Mouse (Mus musculus): ENCODE results near the gene Tex38. TPM values are rescaled to one million over a fixed set of nuclear protein-coding genes. Genes with fewer than 3 reads are reported as not detected.

Gene Tex38
- total RNA-seq, 2 experiments from 2014 or later = 0.45 to 1.9 TPM

DNA sequence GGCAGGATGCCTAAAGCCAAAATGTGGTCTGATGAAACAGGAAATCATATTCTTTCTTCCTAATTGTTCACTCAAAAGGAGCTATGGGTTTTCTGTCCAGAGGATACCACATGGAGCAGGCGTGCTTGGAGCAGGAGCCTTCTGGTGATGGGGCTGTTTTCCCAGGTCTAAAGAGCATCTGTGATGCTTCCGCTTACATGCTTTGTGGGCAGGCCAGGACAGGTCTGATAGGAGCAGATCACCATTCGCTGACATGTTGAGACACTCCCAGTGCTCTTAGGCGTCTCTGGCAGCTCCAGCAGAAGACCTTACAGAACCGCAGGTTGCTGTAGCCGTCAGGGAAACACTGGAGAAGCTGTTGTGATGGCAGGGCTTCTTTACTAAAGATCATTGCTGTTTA is 5.8 kb downstream of the Tex38 start:
- no peak for DNase-seq

DNA sequence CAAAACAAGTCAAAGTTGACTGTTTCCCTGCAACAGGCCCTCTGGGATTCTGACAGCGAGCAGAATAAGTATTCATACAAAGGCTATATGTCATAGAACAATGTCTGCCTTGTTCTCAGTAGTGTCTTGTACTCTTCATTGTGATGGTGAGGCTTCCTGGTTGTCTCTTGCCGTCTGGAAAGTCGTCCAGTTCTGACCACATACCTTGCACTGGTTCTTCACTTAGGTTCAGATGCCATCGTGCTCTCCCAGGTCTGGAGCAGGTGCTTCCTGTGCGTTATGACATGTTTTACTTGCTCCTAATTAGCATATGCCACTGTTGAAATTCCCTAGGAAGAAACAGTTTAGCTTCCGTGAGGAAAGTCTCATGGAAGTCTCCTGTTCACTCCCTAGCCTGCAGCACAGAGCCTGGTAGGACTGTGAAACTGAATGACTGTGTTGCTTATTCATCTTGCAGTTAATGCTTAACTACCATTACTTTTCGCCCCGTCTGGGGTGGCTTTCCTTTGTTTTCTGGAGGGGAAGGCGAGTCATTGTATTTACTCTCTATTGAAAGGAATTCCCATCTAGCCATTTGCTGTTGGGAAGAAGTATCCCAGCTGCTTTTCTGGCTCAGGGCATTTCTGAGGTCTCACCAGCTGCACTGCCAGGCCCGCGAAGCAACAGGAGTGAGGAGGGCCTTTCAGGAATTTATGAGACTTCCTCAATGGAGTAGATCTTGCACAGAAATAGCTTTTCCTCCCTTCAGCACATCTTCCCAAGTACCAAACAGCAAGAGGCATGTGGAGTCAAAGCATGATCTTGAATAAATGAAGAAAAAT is 13.0 kb downstream of the Tex38 start:
- DNase-seq = no peak

DNA sequence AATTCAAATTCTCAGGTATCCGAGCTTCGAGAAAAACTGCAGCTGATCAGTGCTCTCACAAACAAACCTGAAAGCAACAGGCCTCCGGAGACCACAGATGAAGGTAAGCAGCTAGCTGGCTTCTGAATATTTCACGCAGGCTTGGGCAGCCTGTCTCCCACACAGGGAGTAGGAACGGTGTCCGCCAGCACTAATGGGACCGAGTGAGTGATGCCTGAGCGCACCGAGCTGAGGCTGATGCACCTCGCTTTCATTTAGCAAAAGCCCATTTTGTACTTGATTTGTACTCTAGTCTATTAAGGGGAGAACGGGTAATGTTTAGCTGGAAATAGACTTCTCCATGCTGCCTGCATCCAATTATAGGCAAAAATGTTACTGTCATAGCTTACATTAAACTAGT is 16.2 kb downstream of the Tex38 start:
- no peak for DNase-seq

DNA sequence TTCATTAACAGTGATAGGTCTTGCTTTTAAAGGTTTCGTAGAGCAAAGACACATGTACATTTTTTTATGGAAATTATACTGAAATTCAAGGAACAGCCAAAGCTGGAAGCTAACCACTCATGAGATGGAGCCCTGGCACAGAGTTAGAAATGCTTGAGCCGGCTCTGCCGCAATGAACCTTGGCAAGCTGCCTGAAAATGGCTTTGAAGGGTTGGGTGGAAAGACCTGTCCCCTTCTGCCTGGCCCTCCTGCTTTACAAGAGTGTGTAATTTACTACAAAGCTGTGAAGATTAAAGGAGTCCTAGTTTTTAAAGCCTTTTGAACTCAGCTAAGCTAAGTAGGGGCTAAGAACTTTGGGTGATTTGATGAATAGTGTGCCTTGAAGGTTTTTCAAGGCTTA is 19.6 kb downstream of the Tex38 start:
- peak; percentile 30 to 49 for DNase-seq

GRCm38 (mm10) chr4:115754851-115755250 is 26.0 kb downstream of the Tex38 start:
- DNase-seq = no peak

- no peak for DNase-seq
Observed at GRCm38 (mm10) chr4:115754101-115754500, 26.7 kb downstream of the Tex38 start.

GRCm38 (mm10) chr4:115749336-115749735 is 31.5 kb downstream of the Tex38 start:
- DNase-seq = no peak

GRCm38 (mm10) chr4:115748181-115748580 is 32.6 kb downstream of the Tex38 start:
- no peak for DNase-seq

GRCm38 (mm10) chr4:115743096-115743495 is 37.7 kb downstream of the Tex38 start:
- no peak for DNase-seq

DNA sequence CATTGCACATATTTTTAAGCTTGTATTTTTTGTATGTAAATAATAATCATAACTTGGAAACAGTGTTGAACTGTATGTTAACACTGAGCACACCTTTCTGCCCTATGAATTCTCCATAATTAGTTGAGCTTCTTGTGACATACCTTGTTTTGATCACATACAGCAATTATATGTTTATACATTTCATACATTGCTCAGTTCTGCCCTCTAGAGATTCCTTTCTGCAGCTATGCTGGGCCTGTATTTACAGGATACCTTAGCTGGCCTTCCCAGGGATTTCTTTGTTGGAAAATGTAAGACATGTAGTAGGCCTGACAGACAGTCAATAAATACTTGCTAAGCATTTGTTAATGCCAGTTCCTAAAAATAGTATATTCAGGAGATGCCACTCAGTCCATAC is 38.2 kb downstream of the Tex38 start:
- no peak for DNase-seq

GRCm38 (mm10) chr4:115738481-115738985 is 42.3 kb downstream of the Tex38 start:
- DNase-seq = no peak

DNA sequence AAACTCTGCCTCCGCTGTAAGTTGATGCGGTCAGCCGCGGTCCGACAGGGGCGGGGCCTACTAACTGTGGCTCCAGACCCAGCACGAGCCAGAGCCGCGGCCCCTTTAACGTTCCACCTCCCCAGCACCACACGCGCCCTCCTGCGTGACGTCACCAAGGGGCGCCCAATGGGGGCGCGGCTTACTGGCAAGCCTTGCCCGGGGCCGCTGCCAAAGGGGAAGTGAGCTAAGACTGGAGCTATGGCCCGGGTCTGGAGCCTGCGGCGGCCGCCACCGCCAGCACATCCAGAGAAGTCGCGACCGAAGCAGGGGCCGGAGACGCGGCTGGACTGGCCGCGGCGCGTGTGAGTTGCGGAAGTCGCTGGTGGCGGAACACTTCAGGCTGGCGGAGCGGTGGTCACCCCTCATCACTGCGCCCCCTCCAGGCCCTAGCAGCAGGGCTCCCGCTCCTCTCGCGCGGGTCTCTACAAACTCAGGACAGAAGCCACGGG is 43.2 kb downstream of the Tex38 start, which contains the start of gene Efcab14:
Efcab14 (plus strand) TSS at position 194 of the 491 bp plus-strand sequence.
- DNase-seq = peak; percentile 99

GRCm38 (mm10) chr4:115734867-115735266 is 46.0 kb downstream of the Tex38 start:
- no peak for DNase-seq

DNA sequence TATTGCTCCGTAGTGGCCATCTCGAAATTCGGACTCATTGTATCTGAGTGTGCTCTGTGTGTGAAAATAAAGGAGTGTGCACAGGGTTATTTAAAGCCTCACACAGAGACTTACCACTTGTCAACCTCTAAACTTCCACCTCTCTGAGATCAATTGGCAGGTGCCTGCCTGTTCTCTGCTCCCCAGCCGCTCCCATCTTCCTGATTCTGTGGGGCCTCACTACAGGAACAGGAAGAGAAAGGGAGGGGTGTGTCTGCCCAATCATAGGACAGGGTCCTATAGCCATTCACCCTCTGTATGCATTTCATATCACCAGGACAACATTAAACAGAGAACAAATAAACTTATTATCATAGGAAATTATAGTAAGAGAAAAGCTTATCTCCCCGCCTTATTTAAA is 47.1 kb downstream of the Tex38 start:
- DNase-seq = no peak

DNA sequence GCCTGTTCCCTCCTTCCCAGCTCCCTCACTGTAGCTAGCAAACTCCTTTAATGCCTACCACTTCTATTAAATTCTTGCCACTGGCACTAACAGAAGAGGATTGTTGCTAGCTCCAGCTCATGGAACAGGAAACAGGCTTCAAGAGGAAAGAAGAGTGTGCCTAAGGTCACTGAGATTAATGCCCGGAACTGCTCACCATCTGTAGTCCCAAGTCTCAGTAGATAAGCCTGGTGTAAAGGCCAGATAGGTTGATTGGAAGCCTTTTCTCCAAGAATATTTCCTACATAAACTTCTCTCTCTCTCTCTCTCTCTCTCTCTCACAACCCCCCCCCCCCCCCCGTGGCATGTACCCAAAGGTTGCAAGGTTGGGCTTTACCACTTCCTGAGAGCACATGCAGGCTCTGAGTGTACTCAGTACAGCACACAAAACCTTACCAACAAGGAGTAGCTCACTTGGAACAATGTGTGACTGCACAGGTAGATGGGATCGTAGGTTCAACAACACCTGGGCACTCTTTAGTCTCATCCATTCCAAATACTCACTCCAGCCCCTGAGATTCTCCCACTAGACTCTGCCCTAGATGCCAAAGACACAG is 48.5 kb downstream of the Tex38 start:
- no peak for DNase-seq

GRCm38 (mm10) chr4:115731588-115732222 is 49.1 kb downstream of the Tex38 start:
- peak; percentile 72 to 87 for DNase-seq

Other genes starting within 250 kb of the Tex38 start
- not detected for gene Cyp4a31, start 217.4 kb downstream of the Tex38 start, total RNA-seq (2021)
- gene Cyp4a32, start 180.0 kb downstream of the Tex38 start, total RNA-seq (2021) = not detected
- 10 to 100 TPM; 29.4 to 33.2 TPM for gene Cyp4b1, start 133.3 kb downstream of the Tex38 start, total RNA-seq (2021)
- 10 to 100 TPM; 38.8 to 43.8 TPM for gene Efcab14, start 43.3 kb downstream of the Tex38 start, total RNA-seq (2021)
- gene Atpaf1, start 3.8 kb upstream of the Tex38 start, total RNA-seq (2021) = 100 to 1,000 TPM; 105 to 129 TPM
- gene Mob3c, start 47.1 kb upstream of the Tex38 start, total RNA-seq (2021) = 1 to 10 TPM; 5.0 to 5.3 TPM
- 10 to 100 TPM; 20.6 to 22.0 TPM for gene Mknk1, start 58.2 kb upstream of the Tex38 start, total RNA-seq (2021)
- gene Kncn, start 103.4 kb upstream of the Tex38 start, total RNA-seq (2021) = not detected
- gene 6430628N08Rik, start 109.6 kb upstream of the Tex38 start, total RNA-seq (2021) = not detected
- gene Dmbx1, start 158.9 kb upstream of the Tex38 start, total RNA-seq (2021) = not detected
- gene Faah, start 236.9 kb upstream of the Tex38 start, total RNA-seq (2021) = 1 to 10 TPM in 1 of 2 experiments, not detected in 1; 1.0 TPM